Mouse (Mus musculus) lung, postnatal 0 days (tissue): ENCODE results near the gene Psmb9. TPM values are rescaled to one million over a fixed set of nuclear protein-coding genes. Genes with fewer than 3 reads are reported as not detected.
A peak's percentile ranks its signal among the peaks of the same experiment; 100 is the strongest.
"Not testable (repeated sequence)": the region's sequence is repeated elsewhere in the genome, so short reads cannot be mapped to it uniquely, and the experiment has no call there.

Experiments
- ATAC-seq: fragments of 200-750 bp; cut with Nextera tagmentation; 2 replicates; pipeline ENCODE4 v1.8.0; 2017; ENCODE audit warnings: moderate library complexity
- DNase-seq: peaks from one replicate; pipeline ENCODE4 v3.0.0-alpha.2; 2016; ENCODE audit warnings: low spot score
- H3K27ac ChIP-seq: fragments of 300-500 bp; sonication (generic); 2 replicates; pipeline ENCODE4 v1.5.1; 2014; ENCODE audit warnings: antibody characterized with exemption, mild to moderate bottlenecking, low read length, mixed read lengths
- H3K27me3 ChIP-seq: fragments of 300-500 bp; sonication (generic); replicated peaks from 2 replicates; pipeline ENCODE4 v1.6.1; 2014; ENCODE audit warnings: low read length, mixed read lengths; ENCODE audit not compliant: insufficient read depth
- H3K36me3 ChIP-seq: fragments of 300-500 bp; sonication (generic); 2 replicates; pipeline ENCODE4 v1.6.1; 2014; ENCODE audit warnings: low read length, mixed read lengths; ENCODE audit not compliant: insufficient read depth
- H3K4me1 ChIP-seq: fragments of 300-500 bp; sonication (generic); 2 replicates; pipeline ENCODE4 v1.6.1; 2014; ENCODE audit warnings: antibody characterized with exemption, low read depth, low read length, mixed read lengths; ENCODE audit not compliant: insufficient read depth
- H3K4me2 ChIP-seq: fragments of 300-500 bp; sonication (generic); replicated peaks from 2 replicates; pipeline ENCODE4 v1.6.1; 2014; ENCODE audit warnings: low read depth, mild to moderate bottlenecking, low read length, moderate library complexity, mixed read lengths
- H3K4me3 ChIP-seq: fragments of 300-500 bp; sonication (generic); 2 replicates; pipeline ENCODE4 v1.5.1; 2014; ENCODE audit warnings: low read depth, low read length
- H3K9ac ChIP-seq: fragments of 300-500 bp; sonication (generic); replicated peaks from 2 replicates; pipeline ENCODE4 v1.6.1; 2014; ENCODE audit warnings: low read depth, mild to moderate bottlenecking
- H3K9me3 ChIP-seq: fragments of 300-500 bp; sonication (generic); 2 replicates; pipeline ENCODE4 v1.6.1; 2016; ENCODE audit warnings: low read length, mixed read lengths
- CTCF ChIP-seq: IDR thresholded peaks from 2 replicates; pipeline ENCODE4 v1.5.1; 2016; ENCODE audit warnings: antibody characterized with exemption, mild to moderate bottlenecking
- EP300 ChIP-seq: IDR thresholded peaks from 2 replicates; pipeline ENCODE4 v1.6.1; 2016; ENCODE audit warnings: antibody characterized with exemption, mild to moderate bottlenecking, control low read depth
- WGBS: fragments of 180-500 bp; shearing (Covaris S2); extraction: QIAGEN DNeasy Blood & Tissue Kit; methylation state at CpG from one replicate; pipeline ENCODE4 v1.1.7; 2014; 5-methylcytosine and 5-hydroxymethylcytosine counted together
- polyA plus RNA-seq: library from polyadenylated mRNA; unstranded; fragments of >200 nt; fragmentation: Nextera tagmentation; extraction: Ambion mirVana; gene quantifications from 2 replicates; pipeline ENCODE4 v1.2.1, GENCODE M21; 2015

Psmb9 gene
- polyA plus RNA-seq, 1 experiment from 2014 or later: 16.4 TPM

GRCm38 (mm10) chr17:34224816-34225215, 37.3 kb upstream of the Psmb9 start:
- no peak for ATAC-seq
- Histone ChIP-seq H3K9ac (no peak overlapping the region), H3K4me1 (no peaks in the 10 kb centered on the region), H3K27me3 (no peaks in the 10 kb centered on the region), H3K9me3 (no peaks in the 10 kb centered on the region), H3K4me3 (no peak overlapping the region), H3K4me2 (no peak overlapping the region), H3K27ac (no peak overlapping the region), H3K36me3 (no peaks in the 10 kb centered on the region)
- WGBS: 92% methylated on average over 3 of the region's 3 CpGs
- DNase-seq: no peak
- TF ChIP-seq EP300 (no peak), CTCF (no peak)

DNA sequence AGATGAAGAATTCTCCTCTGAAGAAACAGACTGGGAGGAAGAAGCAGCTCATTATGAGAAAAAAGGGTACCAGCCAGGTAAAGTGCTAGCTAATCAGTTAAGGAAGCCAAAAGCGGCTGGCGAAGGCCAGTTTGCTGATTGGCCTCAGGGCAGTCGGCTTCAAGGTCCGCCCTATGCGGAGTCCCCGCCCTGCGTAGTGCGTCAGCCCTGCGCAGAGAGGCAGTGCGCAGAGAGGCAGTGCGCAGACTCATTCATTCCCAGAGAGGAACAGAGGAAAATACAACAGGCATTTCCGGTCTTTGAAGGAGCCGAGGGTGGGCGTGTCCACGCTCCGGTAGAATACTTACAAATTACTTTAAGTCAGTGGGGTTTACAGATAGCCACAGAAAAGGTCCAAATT, 32.8 kb upstream of the Psmb9 start:
- not testable (repeated sequence) for H3K4me3 ChIP-seq, H3K9ac ChIP-seq, ATAC-seq, H3K27ac ChIP-seq, H3K9me3 ChIP-seq, H3K4me1 ChIP-seq, H3K36me3 ChIP-seq, H3K27me3 ChIP-seq, H3K4me2 ChIP-seq, DNase-seq
- WGBS: no CpG with 5 or more reads among the region's 16 CpGs

GRCm38 (mm10) chr17:34219801-34220200, 32.2 kb upstream of the Psmb9 start:
- not testable (repeated sequence) for H3K36me3 ChIP-seq, H3K9me3 ChIP-seq, DNase-seq, H3K4me2 ChIP-seq, ATAC-seq, H3K4me3 ChIP-seq, H3K27ac ChIP-seq, H3K9ac ChIP-seq, H3K4me1 ChIP-seq, H3K27me3 ChIP-seq
- WGBS: 98% methylated on average over 3 of the region's 7 CpGs

- not testable (repeated sequence) for ATAC-seq
- DNase-seq: peak; percentile 22
Measured at GRCm38 (mm10) chr17:34219096-34219495, 31.5 kb upstream of the Psmb9 start.

GRCm38 (mm10) chr17:34218675-34219074, 31.1 kb upstream of the Psmb9 start:
- DNase-seq: peak; percentile 49
- no peak overlapping the region for H3K9ac ChIP-seq
- WGBS: 54% methylated on average over 11 of the region's 11 CpGs
- peak overlapping the region; percentile 47 for H3K27ac ChIP-seq
- TF ChIP-seq EP300: no peak
- TF ChIP-seq CTCF: no peak
- H3K9me3 ChIP-seq: no peaks in the 10 kb centered on the region
- no peaks in the 10 kb centered on the region for H3K4me1 ChIP-seq
- ATAC-seq: peak; percentile 59
- H3K36me3 ChIP-seq: no peaks in the 10 kb centered on the region
- H3K27me3 ChIP-seq: no peaks in the 10 kb centered on the region
- peak overlapping the region; percentile 10; the same call in 1 of the 2 replicates for H3K4me3 ChIP-seq
- H3K4me2 ChIP-seq: peak overlapping the region; percentile 35

More at GRCm38 (mm10) chr17:34219096-34219495, 31.5 kb upstream of the Psmb9 start:
- H3K27me3 ChIP-seq, H3K9me3 ChIP-seq, H3K9ac ChIP-seq, H3K36me3 ChIP-seq, H3K4me1 ChIP-seq, H3K27ac ChIP-seq: not testable (repeated sequence)
- peak; percentile 67 for TF ChIP-seq CTCF
- Histone ChIP-seq H3K4me2 (peak overlapping the region; percentile 35), H3K4me3 (peak overlapping the region; percentile 10; the same call in 1 of the 2 replicates)
- 91% methylated on average over 8 of the region's 11 CpGs for WGBS

DNA sequence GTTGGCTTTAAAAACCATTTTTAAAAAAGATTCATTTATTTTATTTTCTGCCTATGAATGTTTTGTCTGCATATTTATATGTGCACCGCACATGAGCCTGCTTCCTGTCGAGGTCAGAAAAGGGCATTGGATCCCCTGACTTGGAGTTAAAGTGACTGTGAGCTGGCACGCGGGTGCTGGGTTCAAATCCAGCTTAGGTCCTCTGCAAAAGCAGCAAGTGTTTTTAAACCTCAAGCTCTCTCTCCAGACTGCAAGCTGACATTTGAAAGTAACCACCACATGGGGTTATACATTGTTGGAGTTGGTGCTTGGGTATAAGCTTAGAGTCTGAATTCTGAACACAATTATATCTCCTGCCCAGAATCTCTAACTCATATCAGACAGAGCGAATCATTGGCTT, 30.4 kb upstream of the Psmb9 start:
- H3K9me3 ChIP-seq: no peaks in the 10 kb centered on the region
- H3K4me1 ChIP-seq: no peaks in the 10 kb centered on the region
- H3K27me3 ChIP-seq: 0 out of 2 replicates have a peak, but pooled peaks cover 2% of the 10 kb centered on the region
- H3K36me3 ChIP-seq: no peaks in the 10 kb centered on the region
- 79% methylated on average over 5 of the region's 5 CpGs for WGBS
- TF ChIP-seq EP300 (no peak), CTCF (no peak)
- no peak overlapping the region for H3K4me3 ChIP-seq
- H3K9ac ChIP-seq: no peak overlapping the region
- ATAC-seq (no peak), DNase-seq (no peak)
- peak overlapping the region; percentile 35; the same call in 1 of the 2 replicates for H3K4me2 ChIP-seq
- H3K27ac ChIP-seq: no peak overlapping the region
